Mouse (Mus musculus) heart, embryonic 11.5 days (tissue): Measurements from ENCODE around the gene Rgs11. TPM values are rescaled to one million over a fixed set of nuclear protein-coding genes. Genes with fewer than 3 reads are reported as not detected.

ENCODE experiments used
- ATAC-seq: fragments of 200-750 bp; cut with Nextera tagmentation; replicated peaks from 2 replicates; pipeline ENCODE4 v1.8.0; 2017; ENCODE audit warnings: moderate library complexity; ENCODE audit not compliant: insufficient number of reproducible peaks, low FRiP score, low TSS enrichment
- H3K27ac ChIP-seq: fragments of 300-500 bp; sonication (generic); 2 replicates; pipeline ENCODE4 v1.5.1; 2014; ENCODE audit warnings: mild to moderate bottlenecking, low read depth, low read length
- H3K27me3 ChIP-seq: fragments of 300-500 bp; sonication (generic); 2 replicates; pipeline ENCODE4 v1.6.1; 2014; ENCODE audit warnings: mild to moderate bottlenecking, low read length, mixed read lengths; ENCODE audit not compliant: control insufficient read depth, insufficient read depth
- H3K36me3 ChIP-seq: fragments of 300-500 bp; sonication (generic); 2 replicates; pipeline ENCODE4 v1.6.1; 2014; ENCODE audit warnings: mild to moderate bottlenecking, low read length, moderate library complexity, mixed read lengths; ENCODE audit not compliant: control insufficient read depth, insufficient read depth
- H3K4me1 ChIP-seq: fragments of 300-500 bp; sonication (generic); 2 replicates; pipeline ENCODE4 v1.6.1; 2014; ENCODE audit warnings: low read length; ENCODE audit not compliant: control insufficient read depth, insufficient read depth
- H3K4me2 ChIP-seq: fragments of 300-500 bp; sonication (generic); 2 replicates; pipeline ENCODE4 v1.6.1; 2014; ENCODE audit warnings: mild to moderate bottlenecking, moderate library complexity
- H3K4me3 ChIP-seq: fragments of 300-500 bp; sonication (generic); 2 replicates; pipeline ENCODE4 v1.5.1; 2014; ENCODE audit warnings: low read depth, low read length
- H3K9ac ChIP-seq: fragments of 300-500 bp; sonication (generic); 2 replicates; pipeline ENCODE4 v1.6.1; 2014; ENCODE audit warnings: mild to moderate bottlenecking, low read depth, low read length, moderate library complexity
- H3K9me3 ChIP-seq: fragments of 300-500 bp; sonication (generic); replicated peaks from 2 replicates; pipeline ENCODE4 v1.6.1; 2016; ENCODE audit warnings: low read length; ENCODE audit not compliant: control insufficient read depth
- WGBS: fragments of 180-500 bp; shearing (Covaris S2); extraction: QIAGEN DNeasy Blood & Tissue Kit; methylation state at CpG from one replicate; pipeline ENCODE4 v1.1.7; 2014; ENCODE audit not compliant: insufficient replicate concordance; 5-methylcytosine and 5-hydroxymethylcytosine counted together
- polyA plus RNA-seq: library from polyadenylated mRNA; unstranded; fragments of >200 nt; fragmentation: Nextera tagmentation; extraction: Ambion mirVana; gene quantifications from 2 replicates; pipeline ENCODE4 v1.2.1, GENCODE M21; 2014

Rgs11 gene
- polyA plus RNA-seq, 1 experiment from 2014 or later = 5.8 TPM

DNA sequence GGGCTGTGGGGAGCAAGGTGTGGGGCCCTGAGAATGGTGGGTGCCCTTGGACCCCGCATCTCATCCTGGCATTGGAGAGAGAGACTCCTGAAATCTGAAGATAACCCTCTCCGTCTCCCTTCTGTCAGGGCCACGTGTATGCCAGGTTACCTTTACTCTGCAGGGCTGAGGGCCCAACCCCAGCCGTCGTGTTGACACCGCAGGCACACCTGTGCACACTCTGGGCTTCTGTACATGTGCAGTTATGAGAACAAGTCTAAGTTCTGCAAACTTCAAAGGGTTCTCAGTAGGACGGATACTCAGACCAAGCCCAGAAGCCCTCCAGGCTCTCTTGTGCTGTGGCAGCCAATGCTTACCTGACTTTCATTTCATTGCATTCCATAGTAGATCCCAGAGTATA lies 9.5 kb downstream of the Rgs11 start:
- Histone ChIP-seq H3K9me3 (no peaks in the 10 kb centered on the region), H3K4me1 (no peaks in the 10 kb centered on the region), H3K27ac (no peak overlapping the region), H3K9ac (no peak overlapping the region), H3K4me2 (no peak overlapping the region), H3K4me3 (no peak overlapping the region), H3K36me3 (no peaks in the 10 kb centered on the region), H3K27me3 (no peaks in the 10 kb centered on the region)
- 82% methylated on average over 7 of the region's 7 CpGs for WGBS
- no peak for ATAC-seq

DNA sequence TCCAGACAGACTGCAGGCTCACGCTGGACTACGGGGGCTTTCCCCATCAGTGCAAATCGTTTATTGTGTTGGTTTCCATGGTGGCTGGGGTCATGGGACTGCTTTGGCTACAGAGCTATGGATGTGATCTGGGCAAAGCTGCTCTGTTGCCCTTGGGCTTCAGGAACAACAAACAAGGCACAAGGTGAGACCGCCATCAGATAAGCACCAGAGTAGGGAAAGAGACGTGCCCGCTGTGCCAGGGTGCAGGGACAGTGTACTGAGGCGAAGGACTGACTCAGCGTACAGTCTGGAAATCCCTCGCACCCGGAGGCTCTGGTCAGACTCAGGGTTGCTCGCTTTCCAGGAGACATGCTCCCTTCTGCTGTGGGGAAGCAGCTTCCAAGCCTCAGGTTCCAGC lies 9.9 kb downstream of the Rgs11 start:
- Histone ChIP-seq H3K4me3 (no peak overlapping the region), H3K9me3 (no peaks in the 10 kb centered on the region), H3K27me3 (no peaks in the 10 kb centered on the region), H3K27ac (no peak overlapping the region), H3K4me2 (no peak overlapping the region), H3K36me3 (no peaks in the 10 kb centered on the region), H3K9ac (no peak overlapping the region), H3K4me1 (no peaks in the 10 kb centered on the region)
- 82% methylated on average over 11 of the region's 11 CpGs for WGBS
- ATAC-seq = no peak

DNA sequence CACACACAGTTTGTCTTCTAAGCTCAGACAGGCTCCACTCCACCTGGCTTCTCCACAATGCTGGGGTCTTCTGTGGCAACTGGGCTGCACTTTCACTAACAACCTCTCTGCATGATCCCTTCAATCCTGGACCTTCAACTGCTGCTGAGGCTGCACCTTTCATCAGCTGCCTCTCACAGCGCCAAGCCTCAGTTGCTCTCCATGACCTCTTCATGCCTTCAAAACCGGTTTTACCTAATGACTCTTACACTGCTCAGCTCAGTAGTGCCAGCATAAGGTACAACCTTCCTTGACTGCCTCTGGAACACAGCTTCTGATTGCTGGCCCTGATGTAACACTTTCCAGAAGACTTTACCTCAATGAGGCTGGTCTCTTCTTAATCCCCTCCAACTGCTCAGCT lies 18.8 kb downstream of the Rgs11 start:
- Histone ChIP-seq H3K9ac (0 out of 2 replicates have a peak overlapping the region, but pooled peaks have one; percentile 7), H3K4me2 (no peak overlapping the region), H3K27me3 (no peaks in the 10 kb centered on the region), H3K4me3 (no peak overlapping the region), H3K4me1 (no peaks in the 10 kb centered on the region), H3K36me3 (no peaks in the 10 kb centered on the region), H3K27ac (no peak overlapping the region), H3K9me3 (no peaks in the 10 kb centered on the region)
- WGBS = 63% methylated on average over 2 of the region's 2 CpGs
- ATAC-seq = no peak

DNA sequence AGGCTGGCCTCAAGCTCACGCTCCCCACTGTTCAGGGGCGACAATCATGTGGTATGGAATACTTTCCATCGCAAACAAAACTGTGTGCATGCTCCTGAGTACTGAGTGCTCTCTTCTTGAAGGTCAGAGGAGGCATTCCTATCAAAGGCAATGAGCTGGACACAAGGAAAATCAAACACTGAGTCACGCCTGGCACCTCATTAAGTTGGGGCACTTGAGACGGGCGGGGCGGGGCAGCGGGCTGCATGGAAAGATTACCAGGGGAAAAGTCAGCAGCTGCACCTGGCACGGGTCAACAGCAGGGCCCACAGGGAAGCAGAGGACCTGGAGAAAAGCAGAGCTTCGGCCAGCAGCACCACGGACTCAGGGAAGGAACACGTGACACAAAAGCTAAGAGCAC lies 22.4 kb downstream of the Rgs11 start:
- H3K27ac ChIP-seq = no peak overlapping the region

DNA sequence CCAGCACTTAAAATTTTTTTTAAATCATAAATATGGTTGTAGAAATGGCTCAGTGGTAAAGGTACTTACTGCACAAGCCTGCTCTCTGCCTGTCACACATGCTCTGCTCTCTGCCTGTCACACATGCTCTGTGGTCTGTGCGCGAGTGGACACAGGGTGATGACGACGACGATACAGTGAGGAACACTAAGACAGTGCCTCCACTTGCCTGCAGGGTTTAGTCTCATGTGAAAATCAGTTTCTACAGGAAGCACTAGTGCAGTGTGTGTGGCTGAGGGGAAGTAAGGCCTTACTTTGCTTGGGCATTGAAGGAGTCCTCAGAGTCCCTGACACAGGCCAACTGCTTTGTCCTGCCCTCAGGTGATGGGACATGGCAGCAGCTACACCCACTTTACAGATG lies 27.0 kb downstream of the Rgs11 start:
- H3K36me3 ChIP-seq = no peaks in the 10 kb centered on the region
- H3K27me3 ChIP-seq = no peaks in the 10 kb centered on the region
- no peak overlapping the region for H3K9ac ChIP-seq
- no peaks in the 10 kb centered on the region for H3K9me3 ChIP-seq
- no peaks in the 10 kb centered on the region for H3K4me1 ChIP-seq
- ATAC-seq = no peak
- H3K4me3 ChIP-seq = no peak overlapping the region
- 86% methylated on average over 5 of the region's 5 CpGs for WGBS
- no peak overlapping the region for H3K27ac ChIP-seq
- H3K4me2 ChIP-seq = no peak overlapping the region

More for the DNA sequence above, 22.4 kb downstream of the Rgs11 start:
- Histone ChIP-seq H3K36me3 (no peaks in the 10 kb centered on the region), H3K27me3 (no peaks in the 10 kb centered on the region), H3K4me3 (no peak overlapping the region), H3K4me2 (no peak overlapping the region), H3K9me3 (no peaks in the 10 kb centered on the region), H3K9ac (no peak overlapping the region), H3K4me1 (no peaks in the 10 kb centered on the region)
- 76% methylated on average over 12 of the region's 12 CpGs for WGBS
- ATAC-seq = no peak

DNA sequence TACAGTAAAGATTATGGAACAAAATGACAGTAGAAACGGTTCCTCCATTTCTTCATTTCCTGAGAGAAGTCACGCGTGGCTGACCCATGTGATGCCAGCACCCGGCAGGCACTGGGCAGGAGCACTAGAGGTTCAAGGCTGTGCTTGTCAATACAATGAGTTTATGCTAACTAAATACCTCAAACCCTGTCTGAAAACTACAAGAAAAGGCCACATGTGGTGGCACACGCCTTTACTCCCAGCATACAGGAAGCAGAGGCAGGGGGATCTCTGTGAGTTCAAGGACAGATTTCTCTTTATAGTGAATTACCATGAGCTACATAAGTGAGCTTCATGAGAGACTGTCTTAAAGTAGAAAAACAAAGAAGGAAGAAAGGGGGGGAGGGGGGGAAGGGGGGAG lies 28.4 kb downstream of the Rgs11 start:
- Histone ChIP-seq H3K27me3 (no peaks in the 10 kb centered on the region), H3K4me2 (no peak overlapping the region), H3K4me1 (no peaks in the 10 kb centered on the region), H3K4me3 (no peak overlapping the region), H3K27ac (no peak overlapping the region), H3K36me3 (no peaks in the 10 kb centered on the region), H3K9me3 (no peaks in the 10 kb centered on the region), H3K9ac (no peak overlapping the region)
- 89% methylated on average over 5 of the region's 5 CpGs for WGBS
- no peak for ATAC-seq

DNA sequence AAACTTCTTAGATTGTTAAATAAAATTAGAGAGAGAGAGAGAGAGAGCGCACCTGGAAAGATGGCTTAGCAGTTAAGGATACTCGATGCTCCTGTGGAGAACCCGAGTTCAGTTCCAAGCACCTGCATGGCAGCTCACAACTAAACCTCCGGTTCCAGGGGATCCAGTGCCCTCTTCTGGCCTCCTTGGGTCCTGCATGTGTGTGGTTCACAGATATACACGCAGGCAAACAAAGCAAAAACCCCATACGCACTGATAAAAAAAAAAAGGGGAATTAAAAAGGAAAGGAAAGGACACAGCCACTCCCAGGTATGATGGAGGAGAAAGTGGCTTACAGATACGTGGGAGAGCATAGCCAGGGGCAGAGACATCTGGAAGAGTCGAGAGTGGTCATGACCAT lies 30.1 kb downstream of the Rgs11 start:
- no peak overlapping the region for H3K27ac ChIP-seq
- 66% methylated on average over 8 of the region's 8 CpGs for WGBS
- no peaks in the 10 kb centered on the region for H3K9me3 ChIP-seq
- H3K27me3 ChIP-seq = no peaks in the 10 kb centered on the region
- no peak overlapping the region for H3K9ac ChIP-seq
- H3K4me2 ChIP-seq = no peak overlapping the region
- no peaks in the 10 kb centered on the region for H3K4me1 ChIP-seq
- H3K36me3 ChIP-seq = no peaks in the 10 kb centered on the region
- no peak overlapping the region for H3K4me3 ChIP-seq
- no peak for ATAC-seq

DNA sequence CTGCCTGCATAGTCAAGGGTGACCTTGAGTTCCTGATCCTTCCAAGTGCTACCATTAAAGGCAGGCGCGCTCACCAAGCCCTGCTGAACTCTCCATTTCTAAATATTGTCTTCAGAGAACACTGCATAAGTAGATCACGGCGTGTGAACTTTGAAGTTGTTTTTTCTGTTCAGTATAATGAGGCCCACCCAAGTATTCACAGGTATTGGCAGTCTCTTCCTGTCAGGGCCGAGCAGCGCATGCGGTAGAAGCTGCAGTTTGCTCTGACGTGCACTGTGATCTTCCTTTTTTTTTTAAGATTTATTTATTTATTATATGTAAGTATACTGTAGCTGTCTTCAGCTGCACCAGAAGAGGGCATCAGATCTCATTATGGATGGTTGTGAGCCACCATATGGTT lies 31.6 kb downstream of the Rgs11 start:
- no peak for ATAC-seq
- no peaks in the 10 kb centered on the region for H3K27me3 ChIP-seq
- no peak overlapping the region for H3K9ac ChIP-seq
- no peak overlapping the region for H3K27ac ChIP-seq
- H3K4me1 ChIP-seq = no peaks in the 10 kb centered on the region
- H3K36me3 ChIP-seq = no peaks in the 10 kb centered on the region
- no peak overlapping the region for H3K4me3 ChIP-seq
- no peak overlapping the region for H3K4me2 ChIP-seq
- no peaks in the 10 kb centered on the region for H3K9me3 ChIP-seq
- WGBS = 90% methylated on average over 8 of the region's 8 CpGs

DNA sequence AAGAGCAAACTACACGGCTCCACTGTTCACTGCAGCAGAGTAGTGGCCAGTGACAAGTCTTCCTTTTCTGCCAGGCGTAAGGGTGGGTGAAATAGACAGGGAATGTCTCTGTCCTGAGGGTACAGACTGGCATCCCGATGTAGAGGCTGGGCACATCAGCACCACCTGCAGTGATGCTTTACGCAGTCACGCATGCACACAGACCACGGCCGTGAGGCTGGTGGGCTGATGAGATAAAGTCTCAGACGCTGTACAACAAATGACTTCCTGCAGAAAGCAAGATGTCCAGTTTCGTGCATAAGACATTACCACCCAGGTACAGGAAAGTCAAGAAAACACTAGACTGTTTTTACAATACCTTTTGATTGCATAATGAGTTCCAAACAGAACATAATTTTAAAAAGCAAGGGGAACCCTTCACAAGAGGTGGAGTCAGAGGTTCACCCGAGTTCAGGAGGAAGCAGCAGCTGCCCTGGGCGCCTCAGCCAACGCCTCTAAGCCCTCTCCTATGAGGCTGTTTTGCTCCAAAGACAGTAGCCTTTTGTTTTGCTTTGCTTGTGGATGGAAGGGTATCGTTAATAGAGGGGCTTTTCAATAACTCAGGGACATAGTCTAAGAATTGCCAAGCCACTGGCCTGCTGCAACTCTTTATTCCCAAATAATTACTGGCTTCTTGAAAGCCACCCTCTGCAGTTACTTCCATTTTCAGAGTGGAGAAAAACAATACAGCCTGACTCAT lies 32.5 kb downstream of the Rgs11 start:
- Histone ChIP-seq H3K27me3 (no peaks in the 10 kb centered on the region), H3K9me3 (no peaks in the 10 kb centered on the region), H3K4me2 (no peak overlapping the region), H3K36me3 (no peaks in the 10 kb centered on the region), H3K27ac (no peak overlapping the region), H3K4me3 (no peak overlapping the region), H3K4me1 (peaks cover 2% of the 10 kb centered on the region; the same call in 1 of the 2 replicates), H3K9ac (no peak overlapping the region)
- ATAC-seq = no peak
- WGBS = 59% methylated on average over 13 of the region's 13 CpGs
